Mouse (Mus musculus): Measurements from ENCODE around the gene Zbtb20. TPM values are rescaled to one million over a fixed set of nuclear protein-coding genes. Genes with fewer than 3 reads are reported as not detected.

Gene Zbtb20
- polyA plus RNA-seq (2017; shearing (Covaris generic)): 108 TPM

DNA sequence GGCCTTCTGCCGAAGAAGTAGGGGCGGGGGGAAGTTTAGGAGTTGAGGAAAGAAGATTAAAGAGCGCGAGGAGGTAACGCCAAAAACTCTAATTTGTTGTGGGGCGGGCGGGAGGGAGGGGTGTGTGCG is at the start of gene Zbtb20:
TSS of gene Zbtb20 (plus strand) at position 30 of the 129 bp plus-strand sequence.

DNA sequence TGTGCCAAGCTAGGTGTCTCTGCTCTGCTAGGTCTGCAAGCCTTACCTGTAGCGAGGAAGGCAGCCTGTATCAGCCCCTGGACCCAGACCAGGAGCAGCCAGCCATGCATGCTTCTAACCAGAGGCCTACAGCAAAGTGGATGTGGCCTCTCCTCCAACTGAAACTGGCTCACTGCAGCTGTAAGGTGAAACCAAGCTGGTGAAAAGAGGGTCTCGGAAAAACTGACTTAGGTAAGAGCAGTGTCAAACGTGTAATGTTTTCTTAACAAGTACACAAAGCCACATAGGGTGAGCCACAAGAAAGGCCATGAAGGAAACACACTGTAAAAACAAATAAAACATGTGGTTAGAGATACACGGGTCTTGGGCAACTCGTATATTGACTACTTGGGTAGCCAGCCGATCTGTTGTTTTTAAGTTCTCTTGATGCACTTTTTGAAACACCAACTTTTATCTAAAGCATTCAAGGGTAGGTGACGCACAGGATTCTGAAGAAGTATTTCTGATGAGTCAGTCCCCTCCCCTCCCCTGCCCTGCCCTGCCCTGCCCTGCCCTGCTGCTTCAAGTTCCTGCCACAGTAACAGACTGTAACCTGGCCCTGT is 788.4 kb downstream of the Zbtb20 start, which contains the start of gene Tigit:
TSS of gene Tigit (minus strand) at position 169 of the 602 bp plus-strand sequence.

Measured in effector memory CD4-positive, alpha-beta T cell, adult 5 months (primary cell).